Mouse (Mus musculus) liver, embryonic 11.5 days (tissue): ENCODE data around the gene Ccdc43. TPM values are rescaled to one million over a fixed set of nuclear protein-coding genes. Genes with fewer than 3 reads are reported as not detected.

ENCODE experiments used
- microRNA-seq: library from miRNA; unstranded; fragments of <30 nt; microRNA quantifications from one replicate; pipeline ENCODE4, GENCODE M21; 2017; ENCODE audit warnings: borderline number of aligned reads
- polyA plus RNA-seq: library from polyadenylated mRNA; unstranded; fragments of >200 nt; fragmentation: Nextera tagmentation; extraction: Ambion mirVana; gene quantifications from 2 replicates; pipeline ENCODE4 v1.2.1, GENCODE M21; 2014

The Ccdc43 gene
- polyA plus RNA-seq, 1 experiment from 2014 or later, result 39.9 TPM

Small RNAs within 50 kb of the gene (microRNA-seq; reads per million reads assigned to microRNA genes)
- gene Gm22920, result not detected

Other genes starting within 250 kb of the Ccdc43 start
- 76.2 and 80.3 TPM in 2 replicates for gene Itga2b, start 227.7 kb downstream of the Ccdc43 start, polyA plus RNA-seq
- 30.0 and 35.4 TPM in 2 replicates for gene Gpatch8, start 141.4 kb downstream of the Ccdc43 start, polyA plus RNA-seq
- 1.2 and 1.4 TPM in 2 replicates for gene Gm11627, start 118.3 kb downstream of the Ccdc43 start, polyA plus RNA-seq
- 8.4 and 9.0 TPM in 2 replicates for gene Fzd2, start 93.4 kb downstream of the Ccdc43 start, polyA plus RNA-seq
- gene Meioc, start 34.1 kb downstream of the Ccdc43 start, polyA plus RNA-seq, result 0.25 and 0.36 TPM in 2 replicates
- 1.4 and 2.0 TPM in 2 replicates for gene Adam11, start 63.7 kb upstream of the Ccdc43 start, polyA plus RNA-seq
- gene Gjc1, start 121.9 kb upstream of the Ccdc43 start, polyA plus RNA-seq, result 20.8 and 21.7 TPM in 2 replicates
- not detected in 2 replicates for gene Higd1b, start 138.1 kb upstream of the Ccdc43 start, polyA plus RNA-seq
- gene Eftud2, start 183.2 kb upstream of the Ccdc43 start, polyA plus RNA-seq, result 259 and 279 TPM in 2 replicates
- 0.78 and 1.1 TPM in 2 replicates for gene Ccdc103, start 183.4 kb upstream of the Ccdc43 start, polyA plus RNA-seq
- gene Fam187a, start 187.4 kb upstream of the Ccdc43 start, polyA plus RNA-seq, result not detected in 2 replicates
- gene Gfap, start 203.1 kb upstream of the Ccdc43 start, polyA plus RNA-seq, result 2.4 and 2.8 TPM in 2 replicates
- gene Kif18b, start 227.3 kb upstream of the Ccdc43 start, polyA plus RNA-seq, result 10.3 TPM in 2 replicates
- 0.78 and 1.1 TPM in 2 replicates for gene C1ql1, start 248.9 kb upstream of the Ccdc43 start, polyA plus RNA-seq